Mouse (Mus musculus): ENCODE measurements at regions not wholly inside any gene's neighbourhood (a gene's known extent, or its start where the extent isn't known, plus 50 kb on each side); places are given as distances from the start of the nearest gene placed in this dataset.

- Histone ChIP-seq H3K9ac (replicated peaks; ENCODE audit: low read depth, low read length) (no peak overlapping the region), H3K4me1 (ENCODE audit: control insufficient read depth, insufficient read depth, low read length) (no peaks in the 10 kb centered on the region), H3K27ac (ENCODE audit: low read depth, low read length) (no peak overlapping the region), H3K4me2 (ENCODE audit: low read depth, low read length) (no peak overlapping the region), H3K36me3 (ENCODE audit: control insufficient read depth, insufficient read depth, low read length) (no peaks in the 10 kb centered on the region), H3K4me3 (ENCODE audit: low read depth, low read length) (no peak overlapping the region), H3K27me3 (ENCODE audit: control insufficient read depth, insufficient read depth, low read length) (no peaks in the 10 kb centered on the region), H3K9me3 (ENCODE audit: control insufficient read depth, low read length) (no peaks in the 10 kb centered on the region)
- 66% methylated on average over 5 of the region's 5 CpGs for WGBS
- ATAC-seq (ENCODE audit: low read depth) = no peak
Observed at GRCm38 (mm10) chr4:32101002-32101401, 137.1 kb downstream of the Map3k7 start.

DNA sequence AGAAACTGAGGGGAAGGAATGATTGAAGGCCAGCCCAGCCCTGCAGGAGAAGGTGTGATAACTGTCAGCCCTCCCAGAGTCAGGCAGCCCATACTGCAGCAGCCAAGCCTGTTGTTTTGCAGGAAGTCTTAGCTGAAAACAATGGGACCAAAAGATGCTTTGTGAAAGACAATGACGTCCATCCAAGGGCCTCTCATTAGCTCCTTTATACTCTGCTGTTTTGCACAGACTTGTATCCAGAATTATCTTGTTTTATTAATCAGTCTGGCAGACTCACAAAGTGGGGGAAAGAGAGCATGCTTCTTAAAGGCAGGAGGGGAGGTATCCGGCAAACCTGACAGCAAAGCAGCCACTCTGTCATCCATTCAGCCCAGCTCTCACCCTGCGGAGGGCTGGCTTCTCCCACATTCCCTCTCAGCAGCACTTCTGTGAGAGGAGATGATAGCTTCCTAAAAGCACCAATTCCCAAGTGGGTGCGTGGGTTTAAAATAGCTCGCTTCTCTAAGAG is 131.9 kb upstream of the Bach2 start:
- Histone ChIP-seq H3K9ac (replicated peaks; ENCODE audit: low read depth, low read length) (no peak overlapping the region), H3K4me1 (ENCODE audit: control insufficient read depth, insufficient read depth, low read length) (peaks cover 6% of the 10 kb centered on the region; the same call in 1 of the 2 replicates), H3K27ac (ENCODE audit: low read depth, low read length) (peak overlapping the region; percentile 52), H3K4me3 (ENCODE audit: low read depth, low read length) (no peak overlapping the region), H3K9me3 (ENCODE audit: control insufficient read depth, low read length) (no peaks in the 10 kb centered on the region), H3K4me2 (ENCODE audit: low read depth, low read length) (no peak overlapping the region), H3K27me3 (ENCODE audit: control insufficient read depth, insufficient read depth, low read length) (no peaks in the 10 kb centered on the region), H3K36me3 (ENCODE audit: control insufficient read depth, insufficient read depth, low read length) (no peaks in the 10 kb centered on the region)
- ATAC-seq (ENCODE audit: low read depth) = peak; percentile 61; the same call in 1 of the 2 replicates
- WGBS = 10% methylated on average over 5 of the region's 5 CpGs

DNA sequence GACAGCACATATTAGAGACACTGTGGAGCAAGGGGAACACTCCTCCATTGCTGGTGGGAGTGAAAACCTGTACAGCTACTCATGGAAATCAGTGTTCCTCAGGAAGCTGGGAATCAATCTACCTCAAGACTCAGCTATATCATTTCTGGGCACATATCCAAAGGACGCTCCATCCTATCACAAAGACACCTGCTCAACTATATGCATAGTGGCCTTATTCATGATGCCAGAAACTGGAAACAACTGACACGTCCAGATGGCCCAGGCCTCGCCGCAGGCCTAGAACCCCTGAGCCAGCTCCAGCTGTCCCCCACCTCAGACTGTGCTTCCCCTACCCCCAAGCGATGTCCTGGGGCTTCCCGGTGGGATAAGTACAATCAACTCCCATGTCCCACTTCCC is 116.3 kb upstream of the Bach2 start:
- Histone ChIP-seq H3K27ac (ENCODE audit: low read depth, low read length) (no peak overlapping the region), H3K9me3 (ENCODE audit: control insufficient read depth, low read length) (no peaks in the 10 kb centered on the region), H3K4me1 (ENCODE audit: control insufficient read depth, insufficient read depth, low read length) (no peaks in the 10 kb centered on the region), H3K27me3 (ENCODE audit: control insufficient read depth, insufficient read depth, low read length) (no peaks in the 10 kb centered on the region), H3K4me3 (ENCODE audit: low read depth, low read length) (no peak overlapping the region), H3K4me2 (ENCODE audit: low read depth, low read length) (no peak overlapping the region), H3K9ac (replicated peaks; ENCODE audit: low read depth, low read length) (no peak overlapping the region), H3K36me3 (ENCODE audit: control insufficient read depth, insufficient read depth, low read length) (no peaks in the 10 kb centered on the region)
- 87% methylated on average over 6 of the region's 6 CpGs for WGBS
- no peak for ATAC-seq (ENCODE audit: low read depth)

- no peak for ATAC-seq (ENCODE audit: low read depth)
- no peak overlapping the region for H3K27ac ChIP-seq (ENCODE audit: low read depth, low read length)
- no peaks in the 10 kb centered on the region for H3K9me3 ChIP-seq (ENCODE audit: control insufficient read depth, low read length)
- H3K27me3 ChIP-seq (ENCODE audit: control insufficient read depth, insufficient read depth, low read length) = no peaks in the 10 kb centered on the region
- no peaks in the 10 kb centered on the region for H3K36me3 ChIP-seq (ENCODE audit: control insufficient read depth, insufficient read depth, low read length)
- no peak overlapping the region for H3K4me3 ChIP-seq (ENCODE audit: low read depth, low read length)
- no peak overlapping the region for H3K4me2 ChIP-seq (ENCODE audit: low read depth, low read length)
- H3K4me1 ChIP-seq (ENCODE audit: control insufficient read depth, insufficient read depth, low read length) = no peaks in the 10 kb centered on the region
- H3K9ac ChIP-seq (replicated peaks; ENCODE audit: low read depth, low read length) = no peak overlapping the region
- WGBS = 89% methylated on average over 8 of the region's 8 CpGs
Observed at GRCm38 (mm10) chr4:32126828-32127227, 111.8 kb upstream of the Bach2 start.

DNA sequence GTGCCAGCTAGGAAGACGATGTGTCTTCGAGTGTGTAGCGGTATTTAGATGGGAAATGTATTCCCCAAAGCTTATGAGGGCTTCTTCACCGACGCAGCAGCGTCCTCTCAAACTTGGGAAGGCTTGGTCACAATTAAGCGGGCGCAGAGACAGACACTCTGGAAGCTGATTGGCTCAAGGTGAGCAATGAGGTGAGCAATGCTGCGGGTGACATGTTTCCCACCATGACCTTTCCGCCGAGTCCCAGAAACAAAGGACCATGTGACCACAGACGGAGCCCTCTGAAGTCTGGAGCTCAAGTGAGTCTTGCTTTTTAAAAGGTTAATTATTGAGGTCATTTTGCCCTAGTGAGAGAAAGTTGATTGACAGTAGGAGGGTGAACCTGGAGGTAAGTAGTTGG is 108.0 kb upstream of the Bach2 start:
- no peaks in the 10 kb centered on the region for H3K36me3 ChIP-seq (ENCODE audit: control insufficient read depth, insufficient read depth, low read length)
- no peaks in the 10 kb centered on the region for H3K27me3 ChIP-seq (ENCODE audit: control insufficient read depth, insufficient read depth, low read length)
- H3K9ac ChIP-seq (replicated peaks; ENCODE audit: low read depth, low read length) = no peak overlapping the region
- WGBS = 76% methylated on average over 12 of the region's 12 CpGs
- ATAC-seq (ENCODE audit: low read depth) = no peak
- H3K4me2 ChIP-seq (ENCODE audit: low read depth, low read length) = no peak overlapping the region
- H3K27ac ChIP-seq (ENCODE audit: low read depth, low read length) = no peak overlapping the region
- H3K4me3 ChIP-seq (ENCODE audit: low read depth, low read length) = no peak overlapping the region
- no peaks in the 10 kb centered on the region for H3K9me3 ChIP-seq (ENCODE audit: control insufficient read depth, low read length)
- no peaks in the 10 kb centered on the region for H3K4me1 ChIP-seq (ENCODE audit: control insufficient read depth, insufficient read depth, low read length)

DNA sequence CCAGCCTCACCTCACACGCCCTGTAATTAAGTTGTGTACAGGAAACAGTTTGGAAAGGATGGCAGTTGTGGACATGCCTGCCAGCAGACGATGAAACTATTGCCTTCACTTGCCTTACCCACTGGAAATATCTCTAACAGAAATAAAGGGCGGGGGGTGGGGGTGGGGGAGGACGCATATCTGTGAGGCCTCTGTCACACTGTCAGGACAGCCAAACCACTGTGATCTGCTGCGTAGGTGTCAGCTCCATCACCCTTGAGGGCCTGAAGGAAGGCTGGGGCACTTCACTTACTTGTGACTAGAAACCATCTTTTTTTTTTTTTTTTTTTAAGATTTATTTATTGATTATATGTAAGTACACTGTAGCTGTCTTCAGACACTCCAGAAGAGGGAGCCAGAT is 106.8 kb upstream of the Bach2 start:
- 88% methylated on average over 5 of the region's 5 CpGs for WGBS

DNA sequence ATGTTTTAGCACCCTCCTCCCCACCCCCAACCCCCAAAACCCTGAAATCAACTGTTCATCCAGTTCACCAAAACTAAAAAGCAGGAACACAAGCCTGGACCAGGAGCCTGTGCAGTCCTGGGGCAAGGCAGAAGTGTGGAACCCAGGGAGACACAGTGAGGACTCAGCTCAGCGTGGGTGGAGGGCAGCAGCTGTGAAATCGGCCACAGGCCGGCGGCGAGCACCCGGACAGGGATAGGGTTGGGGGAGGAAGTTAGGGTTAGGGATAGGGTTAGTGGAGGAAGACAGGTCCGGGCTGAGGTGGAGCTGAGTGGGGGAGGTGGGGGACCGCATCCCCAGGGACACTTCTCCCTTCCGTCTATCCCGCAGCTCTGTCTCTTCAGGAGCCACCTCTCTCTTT is 102.5 kb upstream of the Bach2 start:
- no peak overlapping the region for H3K4me3 ChIP-seq (ENCODE audit: low read depth, low read length)
- no peak overlapping the region for H3K27ac ChIP-seq (ENCODE audit: low read depth, low read length)
- no peaks in the 10 kb centered on the region for H3K4me1 ChIP-seq (ENCODE audit: control insufficient read depth, insufficient read depth, low read length)
- no peaks in the 10 kb centered on the region for H3K27me3 ChIP-seq (ENCODE audit: control insufficient read depth, insufficient read depth, low read length)
- no peak for ATAC-seq (ENCODE audit: low read depth)
- 82% methylated on average over 10 of the region's 10 CpGs for WGBS
- no peak overlapping the region for H3K9ac ChIP-seq (replicated peaks; ENCODE audit: low read depth, low read length)
- H3K36me3 ChIP-seq (ENCODE audit: control insufficient read depth, insufficient read depth, low read length) = no peaks in the 10 kb centered on the region
- H3K9me3 ChIP-seq (ENCODE audit: control insufficient read depth, low read length) = no peaks in the 10 kb centered on the region
- H3K4me2 ChIP-seq (ENCODE audit: low read depth, low read length) = no peak overlapping the region

More for the DNA sequence above, 106.8 kb upstream of the Bach2 start:
- Histone ChIP-seq H3K9ac (replicated peaks; ENCODE audit: low read depth, low read length) (no peak overlapping the region), H3K27ac (ENCODE audit: low read depth, low read length) (no peak overlapping the region), H3K4me2 (ENCODE audit: low read depth, low read length) (no peak overlapping the region), H3K36me3 (ENCODE audit: control insufficient read depth, insufficient read depth, low read length) (no peaks in the 10 kb centered on the region), H3K4me1 (ENCODE audit: control insufficient read depth, insufficient read depth, low read length) (no peaks in the 10 kb centered on the region), H3K4me3 (ENCODE audit: low read depth, low read length) (no peak overlapping the region), H3K27me3 (ENCODE audit: control insufficient read depth, insufficient read depth, low read length) (no peaks in the 10 kb centered on the region), H3K9me3 (ENCODE audit: control insufficient read depth, low read length) (no peaks in the 10 kb centered on the region)
- ATAC-seq (ENCODE audit: low read depth) = no peak

- Histone ChIP-seq H3K4me3 (ENCODE audit: low read depth, low read length) (no peak overlapping the region), H3K4me1 (ENCODE audit: control insufficient read depth, insufficient read depth, low read length) (no peaks in the 10 kb centered on the region), H3K36me3 (ENCODE audit: control insufficient read depth, insufficient read depth, low read length) (no peaks in the 10 kb centered on the region), H3K9me3 (ENCODE audit: control insufficient read depth, low read length) (no peaks in the 10 kb centered on the region), H3K27ac (ENCODE audit: low read depth, low read length) (no peak overlapping the region), H3K4me2 (ENCODE audit: low read depth, low read length) (no peak overlapping the region), H3K9ac (replicated peaks; ENCODE audit: low read depth, low read length) (no peak overlapping the region), H3K27me3 (ENCODE audit: control insufficient read depth, insufficient read depth, low read length) (no peaks in the 10 kb centered on the region)
- ATAC-seq (ENCODE audit: low read depth) = no peak
Observed at GRCm38 (mm10) chr4:32137243-32137642, 101.4 kb upstream of the Bach2 start.

DNA sequence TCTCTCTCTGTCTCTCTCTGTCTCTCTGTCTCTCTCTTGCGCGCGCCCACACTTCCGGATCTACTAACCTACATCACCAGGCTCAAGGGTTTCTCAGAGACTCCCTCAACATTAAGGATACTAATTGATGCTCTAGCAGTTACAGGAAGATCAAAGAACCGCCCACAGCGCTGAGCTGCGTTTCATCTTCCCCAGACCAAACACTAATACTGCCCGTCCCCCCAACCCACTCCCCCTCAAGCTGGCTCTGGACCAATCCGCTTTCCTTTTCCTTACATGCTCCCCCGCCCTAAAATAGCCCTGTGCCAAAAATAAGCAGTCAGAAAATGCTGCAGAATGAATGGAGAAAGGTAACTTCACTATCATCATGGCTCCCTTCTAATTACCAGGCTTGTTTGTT is 100.6 kb upstream of the Bach2 start:
- H3K9me3 ChIP-seq (ENCODE audit: control insufficient read depth, low read length) = no peaks in the 10 kb centered on the region
- H3K27ac ChIP-seq (ENCODE audit: low read depth, low read length) = no peak overlapping the region
- no peak overlapping the region for H3K4me3 ChIP-seq (ENCODE audit: low read depth, low read length)
- H3K4me1 ChIP-seq (ENCODE audit: control insufficient read depth, insufficient read depth, low read length) = no peaks in the 10 kb centered on the region
- H3K27me3 ChIP-seq (ENCODE audit: control insufficient read depth, insufficient read depth, low read length) = no peaks in the 10 kb centered on the region
- WGBS = 56% methylated on average over 10 of the region's 10 CpGs
- H3K4me2 ChIP-seq (ENCODE audit: low read depth, low read length) = no peak overlapping the region
- H3K9ac ChIP-seq (replicated peaks; ENCODE audit: low read depth, low read length) = no peak overlapping the region
- no peaks in the 10 kb centered on the region for H3K36me3 ChIP-seq (ENCODE audit: control insufficient read depth, insufficient read depth, low read length)
- no peak for ATAC-seq (ENCODE audit: low read depth)

GRCm38 (mm10) chr4:32139586-32139985 is 99.0 kb upstream of the Bach2 start:
- H3K27ac ChIP-seq (ENCODE audit: low read depth, low read length) = no peak overlapping the region
- H3K9me3 ChIP-seq (ENCODE audit: control insufficient read depth, low read length) = no peaks in the 10 kb centered on the region
- H3K27me3 ChIP-seq (ENCODE audit: control insufficient read depth, insufficient read depth, low read length) = no peaks in the 10 kb centered on the region
- no peak overlapping the region for H3K4me2 ChIP-seq (ENCODE audit: low read depth, low read length)
- 81% methylated on average over 6 of the region's 6 CpGs for WGBS
- no peaks in the 10 kb centered on the region for H3K36me3 ChIP-seq (ENCODE audit: control insufficient read depth, insufficient read depth, low read length)
- no peak for ATAC-seq (ENCODE audit: low read depth)
- H3K9ac ChIP-seq (replicated peaks; ENCODE audit: low read depth, low read length) = no peak overlapping the region
- H3K4me1 ChIP-seq (ENCODE audit: control insufficient read depth, insufficient read depth, low read length) = no peaks in the 10 kb centered on the region
- H3K4me3 ChIP-seq (ENCODE audit: low read depth, low read length) = no peak overlapping the region

Measured in neural tube, embryonic 14.5 days (tissue).